Mouse (Mus musculus): Measurements from ENCODE around the gene Bloc1s4.
A peak's percentile ranks its signal among the peaks of the same experiment; 100 is the strongest.

DNA sequence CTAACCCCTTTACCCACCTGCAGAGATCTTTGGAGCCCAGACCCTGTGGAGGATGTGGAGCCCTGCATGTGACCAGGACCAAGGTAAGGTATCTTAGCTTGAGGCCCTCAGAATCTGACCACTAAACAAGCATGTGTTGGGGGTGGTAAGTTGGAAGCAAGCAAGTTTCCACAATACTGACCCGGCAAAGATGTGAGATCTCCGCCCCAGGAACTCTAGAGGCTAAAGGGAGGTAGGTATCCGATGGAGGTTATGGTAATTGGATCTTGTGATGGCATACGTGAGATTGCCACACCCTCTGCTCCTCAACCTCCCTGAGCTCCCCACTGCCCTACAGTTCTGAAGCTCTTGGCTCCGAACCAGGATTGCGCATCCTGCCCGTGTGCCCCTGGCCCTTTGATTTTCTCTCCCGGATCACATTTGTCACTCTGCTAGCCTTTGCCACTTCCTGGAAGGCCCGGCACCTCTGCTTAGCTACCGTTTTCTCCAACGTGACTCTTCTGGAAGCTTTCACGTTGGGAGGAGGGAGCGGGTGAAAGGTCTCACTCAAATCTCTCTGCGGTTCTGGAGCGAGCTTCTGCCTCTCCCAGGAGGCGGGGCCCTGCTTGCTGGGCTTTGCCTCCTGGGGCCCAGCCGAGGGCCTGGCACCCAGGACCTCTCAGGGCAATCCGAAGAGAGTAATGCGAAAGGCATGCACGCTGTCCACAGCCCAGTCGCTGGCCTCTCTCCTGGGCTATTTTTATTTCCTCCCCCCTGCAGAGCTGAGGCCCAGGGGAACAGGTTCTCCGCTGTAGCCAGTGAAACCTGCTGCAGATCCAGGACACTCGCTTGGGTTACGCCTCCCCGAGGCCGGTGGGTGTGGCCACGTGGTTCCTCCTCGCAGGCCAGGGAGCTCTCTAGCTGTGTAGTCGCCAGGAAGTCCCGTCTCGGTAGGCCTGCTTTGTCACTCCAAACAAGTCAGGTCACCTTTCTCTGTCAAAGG lies 35.6 kb downstream of the Bloc1s4 start:
- no peak for TF ChIP-seq CTCF (IDR thresholded peaks at IDR 0.05; ENCODE audit: extremely low read depth, insufficient read length, insufficient replicate concordance, low read depth, low read length)
- TF ChIP-seq POLR2A (IDR thresholded peaks at IDR 0.05; ENCODE audit: low read depth, low read length), result peak; percentile 81

Data from small intestine, adult 2 months (tissue).